Mouse (Mus musculus) C2C12 (cell line): ENCODE measurements around the gene Adra2b.

Experiments used
- CEBPB ChIP-seq: IDR thresholded peaks from one replicate; pipeline ENCODE4 v1.6.1; 2011; ENCODE audit warnings: low read depth, mild to moderate bottlenecking, control low read depth, moderate library complexity
- CTCF ChIP-seq: IDR thresholded peaks from one replicate; pipeline ENCODE4 v1.5.1; 2011; ENCODE audit not compliant: control insufficient read depth, insufficient read depth, insufficient read length
- MYOD1 ChIP-seq: IDR thresholded peaks from one replicate; pipeline ENCODE4 v1.6.1; 2011; ENCODE audit warnings: low read depth; ENCODE audit not compliant: control insufficient read depth, insufficient read length
- USF1 ChIP-seq: IDR thresholded peaks from one replicate; pipeline ENCODE4 v1.6.1; 2011; ENCODE audit warnings: low read depth, mild to moderate bottlenecking, control low read depth, moderate library complexity

GRCm38 (mm10) chr2:127370561-127371483 lies 7.8 kb downstream of the Adra2b start:
- TF ChIP-seq CEBPB (no peak), CTCF (no peak), USF1 (no peak), MYOD1 (no peak)
